Mouse (Mus musculus): ENCODE data around the gene Sis. TPM values are rescaled to one million over a fixed set of nuclear protein-coding genes. Genes with fewer than 3 reads are reported as not detected.

The Sis gene
- polyA plus RNA-seq (2012; rRNA removed): not detected in 2 replicates

DNA sequence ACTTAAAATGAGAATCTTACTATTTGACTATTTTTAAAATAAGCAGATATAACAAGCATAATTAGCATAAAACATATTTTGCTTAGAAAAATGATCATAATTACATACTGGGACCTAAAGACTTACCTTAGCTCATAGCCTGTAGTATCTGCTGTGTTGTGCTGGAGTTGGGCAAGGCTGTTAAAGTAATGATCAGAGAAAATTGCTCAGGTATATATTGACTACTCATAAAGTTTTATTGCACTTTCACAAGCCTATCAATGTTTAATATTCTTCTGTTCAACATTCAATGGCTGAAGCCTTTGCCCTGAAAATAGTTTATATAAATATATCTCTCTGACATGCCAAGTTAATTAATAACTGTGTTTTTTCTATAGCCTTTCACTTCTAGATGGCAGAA, at the start of gene Sis:
TSS of gene Sis (minus strand) at position 189 of the 400 bp plus-strand sequence.

Other genes starting within 250 kb of the Sis start
- gene Slitrk3, start 89.9 kb upstream of the Sis start, polyA plus RNA-seq (2012; rRNA removed): not detected in 2 replicates